Mouse (Mus musculus): ENCODE results near the gene Mmp13. TPM values are rescaled to one million over a fixed set of nuclear protein-coding genes. Genes with fewer than 3 reads are reported as not detected.
"Not testable (repeated sequence)": the region's sequence is repeated elsewhere in the genome, so short reads cannot be mapped to it uniquely, and the experiment has no call there.

Gene Mmp13
- 0.09 and 1.5 TPM in 2 replicates for polyA plus RNA-seq (2015; fragmentation: Nextera tagmentation; extraction: Ambion mirVana)

- Histone ChIP-seq H3K9ac (ENCODE audit: low read depth, low read length) (no peak within 1 kb of the TSS), H3K9me3 (ENCODE audit: control insufficient read depth, low read length) (no peaks in the 10 kb centered on the region), H3K27ac (ENCODE audit: low read depth, low read length) (no peak within 1 kb of the TSS), H3K4me2 (ENCODE audit: low read length) (no peak within 1 kb of the TSS), H3K36me3 (ENCODE audit: control insufficient read depth, insufficient read depth, low read length) (no peaks in the 10 kb centered on the region), H3K27me3 (replicated peaks; ENCODE audit: control insufficient read depth, insufficient read depth, low read length) (no peaks in the 10 kb centered on the region), H3K4me3 (ENCODE audit: low read length) (no peak within 1 kb of the TSS), H3K4me1 (ENCODE audit: control insufficient read depth, insufficient read depth, low read depth, low read length) (no peaks in the 10 kb centered on the region)
- 79% methylated on average over 1 of the region's 1 CpGs for WGBS
- ATAC-seq, result no peak
Observed at GRCm38 (mm10) chr9:7272214-7272613, at the start of gene Mmp13. Gene Mmp13 (plus strand): TSS chr9:7272514.

GRCm38 (mm10) chr9:7238619-7239018 is 33.7 kb upstream of the Mmp13 start:
- WGBS, result 90% methylated on average over 1 of the region's 1 CpGs
- no peaks in the 10 kb centered on the region for H3K36me3 ChIP-seq (ENCODE audit: control insufficient read depth, insufficient read depth, low read length)
- no peak overlapping the region for H3K27ac ChIP-seq (ENCODE audit: low read depth, low read length)
- H3K4me3 ChIP-seq (ENCODE audit: low read length), result no peak overlapping the region
- H3K4me2 ChIP-seq (ENCODE audit: low read length), result no peak overlapping the region
- ATAC-seq, result no peak
- H3K4me1 ChIP-seq (ENCODE audit: control insufficient read depth, insufficient read depth, low read depth, low read length), result no peaks in the 10 kb centered on the region
- no peaks in the 10 kb centered on the region for H3K27me3 ChIP-seq (replicated peaks; ENCODE audit: control insufficient read depth, insufficient read depth, low read length)
- no peak overlapping the region for H3K9ac ChIP-seq (ENCODE audit: low read depth, low read length)
- H3K9me3 ChIP-seq (ENCODE audit: control insufficient read depth, low read length), result no peaks in the 10 kb centered on the region

- Histone ChIP-seq H3K4me2 (ENCODE audit: low read length) (no peak overlapping the region), H3K4me3 (ENCODE audit: low read length) (no peak overlapping the region), H3K4me1 (ENCODE audit: control insufficient read depth, insufficient read depth, low read depth, low read length) (no peaks in the 10 kb centered on the region), H3K36me3 (ENCODE audit: control insufficient read depth, insufficient read depth, low read length) (no peaks in the 10 kb centered on the region), H3K27me3 (replicated peaks; ENCODE audit: control insufficient read depth, insufficient read depth, low read length) (no peaks in the 10 kb centered on the region), H3K27ac (ENCODE audit: low read depth, low read length) (no peak overlapping the region), H3K9me3 (ENCODE audit: control insufficient read depth, low read length) (no peaks in the 10 kb centered on the region), H3K9ac (ENCODE audit: low read depth, low read length) (no peak overlapping the region)
- WGBS, result 90% methylated on average over 2 of the region's 2 CpGs
- ATAC-seq, result no peak
Observed at GRCm38 (mm10) chr9:7239967-7240366, 32.3 kb upstream of the Mmp13 start.

GRCm38 (mm10) chr9:7252797-7253654 is 19.3 kb upstream of the Mmp13 start:
- no peak for ATAC-seq
- no peaks in the 10 kb centered on the region for H3K9me3 ChIP-seq (ENCODE audit: control insufficient read depth, low read length)
- H3K4me1 ChIP-seq (ENCODE audit: control insufficient read depth, insufficient read depth, low read depth, low read length), result no peaks in the 10 kb centered on the region
- no peaks in the 10 kb centered on the region for H3K36me3 ChIP-seq (ENCODE audit: control insufficient read depth, insufficient read depth, low read length)
- no peak overlapping the region for H3K27ac ChIP-seq (ENCODE audit: low read depth, low read length)
- 63% methylated on average over 1 of the region's 1 CpGs for WGBS
- no peaks in the 10 kb centered on the region for H3K27me3 ChIP-seq (replicated peaks; ENCODE audit: control insufficient read depth, insufficient read depth, low read length)
- no peak overlapping the region for H3K9ac ChIP-seq (ENCODE audit: low read depth, low read length)
- H3K4me2 ChIP-seq (ENCODE audit: low read length), result no peak overlapping the region
- no peak overlapping the region for H3K4me3 ChIP-seq (ENCODE audit: low read length)

- 94% methylated on average over 1 of the region's 1 CpGs for WGBS
- Histone ChIP-seq H3K4me1 (ENCODE audit: control insufficient read depth, insufficient read depth, low read depth, low read length) (no peaks in the 10 kb centered on the region), H3K4me2 (ENCODE audit: low read length) (no peak overlapping the region), H3K27me3 (replicated peaks; ENCODE audit: control insufficient read depth, insufficient read depth, low read length) (no peaks in the 10 kb centered on the region), H3K36me3 (ENCODE audit: control insufficient read depth, insufficient read depth, low read length) (no peaks in the 10 kb centered on the region), H3K27ac (ENCODE audit: low read depth, low read length) (no peak overlapping the region), H3K4me3 (ENCODE audit: low read length) (no peak overlapping the region), H3K9me3 (ENCODE audit: control insufficient read depth, low read length) (no peaks in the 10 kb centered on the region), H3K9ac (ENCODE audit: low read depth, low read length) (no peak overlapping the region)
- no peak for ATAC-seq
Observed at GRCm38 (mm10) chr9:7261667-7262066, 10.6 kb upstream of the Mmp13 start.

- Histone ChIP-seq H3K4me2 (ENCODE audit: low read length) (no peak overlapping the region), H3K4me1 (ENCODE audit: control insufficient read depth, insufficient read depth, low read depth, low read length) (no peaks in the 10 kb centered on the region), H3K27me3 (replicated peaks; ENCODE audit: control insufficient read depth, insufficient read depth, low read length) (no peaks in the 10 kb centered on the region), H3K9ac (ENCODE audit: low read depth, low read length) (no peak overlapping the region), H3K27ac (ENCODE audit: low read depth, low read length) (no peak overlapping the region), H3K36me3 (ENCODE audit: control insufficient read depth, insufficient read depth, low read length) (no peaks in the 10 kb centered on the region), H3K9me3 (ENCODE audit: control insufficient read depth, low read length) (no peaks in the 10 kb centered on the region), H3K4me3 (ENCODE audit: low read length) (no peak overlapping the region)
- 61% methylated on average over 3 of the region's 3 CpGs for WGBS
- no peak for ATAC-seq
Observed at GRCm38 (mm10) chr9:7270071-7270470, 2.2 kb upstream of the Mmp13 start.

GRCm38 (mm10) chr9:7282565-7283302 is 10.4 kb downstream of the Mmp13 start:
- H3K9ac ChIP-seq (ENCODE audit: low read depth, low read length), result no peak overlapping the region
- H3K4me2 ChIP-seq (ENCODE audit: low read length), result no peak overlapping the region
- no peaks in the 10 kb centered on the region for H3K27me3 ChIP-seq (replicated peaks; ENCODE audit: control insufficient read depth, insufficient read depth, low read length)
- no peaks in the 10 kb centered on the region for H3K9me3 ChIP-seq (ENCODE audit: control insufficient read depth, low read length)
- H3K36me3 ChIP-seq (ENCODE audit: control insufficient read depth, insufficient read depth, low read length), result no peaks in the 10 kb centered on the region
- 68% methylated on average over 7 of the region's 7 CpGs for WGBS
- no peak overlapping the region for H3K27ac ChIP-seq (ENCODE audit: low read depth, low read length)
- no peak for ATAC-seq
- H3K4me1 ChIP-seq (ENCODE audit: control insufficient read depth, insufficient read depth, low read depth, low read length), result no peaks in the 10 kb centered on the region
- H3K4me3 ChIP-seq (ENCODE audit: low read length), result no peak overlapping the region

- not testable (repeated sequence) for H3K4me3 ChIP-seq (ENCODE audit: low read length); ATAC-seq; H3K4me1 ChIP-seq (ENCODE audit: control insufficient read depth, insufficient read depth, low read depth, low read length); H3K27ac ChIP-seq (ENCODE audit: low read depth, low read length); H3K4me2 ChIP-seq (ENCODE audit: low read length); H3K27me3 ChIP-seq (replicated peaks; ENCODE audit: control insufficient read depth, insufficient read depth, low read length); H3K9me3 ChIP-seq (ENCODE audit: control insufficient read depth, low read length); H3K9ac ChIP-seq (ENCODE audit: low read depth, low read length); H3K36me3 ChIP-seq (ENCODE audit: control insufficient read depth, insufficient read depth, low read length)
- 62% methylated on average over 2 of the region's 2 CpGs for WGBS
Observed at GRCm38 (mm10) chr9:7283303-7283684, 11.0 kb downstream of the Mmp13 start.

GRCm38 (mm10) chr9:7289501-7289900 is 17.2 kb downstream of the Mmp13 start:
- no peaks in the 10 kb centered on the region for H3K36me3 ChIP-seq (ENCODE audit: control insufficient read depth, insufficient read depth, low read length)
- ATAC-seq, result no peak
- WGBS, result 87% methylated on average over 2 of the region's 2 CpGs

More at GRCm38 (mm10) chr9:7289501-7289900, 17.2 kb downstream of the Mmp13 start:
- Histone ChIP-seq H3K27me3 (replicated peaks; ENCODE audit: control insufficient read depth, insufficient read depth, low read length) (no peaks in the 10 kb centered on the region), H3K4me1 (ENCODE audit: control insufficient read depth, insufficient read depth, low read depth, low read length) (no peaks in the 10 kb centered on the region), H3K9me3 (ENCODE audit: control insufficient read depth, low read length) (no peaks in the 10 kb centered on the region), H3K4me2 (ENCODE audit: low read length) (no peak overlapping the region), H3K4me3 (ENCODE audit: low read length) (no peak overlapping the region), H3K9ac (ENCODE audit: low read depth, low read length) (no peak overlapping the region), H3K27ac (ENCODE audit: low read depth, low read length) (no peak overlapping the region)

Data from hindbrain, embryonic 16.5 days (tissue).